Mouse (Mus musculus) embryonic facial prominence, embryonic 12.5 days (tissue): ENCODE measurements around the gene Cnot9. TPM values are rescaled to one million over a fixed set of nuclear protein-coding genes. Genes with fewer than 3 reads are reported as not detected.
"Not testable (repeated sequence)": the region's sequence is repeated elsewhere in the genome, so short reads cannot be mapped to it uniquely, and the experiment has no call there.

Experiments used
- ATAC-seq: fragments of 200-750 bp; cut with Nextera tagmentation; 2 replicates; pipeline ENCODE4 v1.8.0; 2017; ENCODE audit not compliant: insufficient number of reproducible peaks, insufficient read depth, low FRiP score, low TSS enrichment
- H3K27ac ChIP-seq: fragments of 300-500 bp; sonication (generic); 2 replicates; pipeline ENCODE4 v1.5.1; 2016; ENCODE audit warnings: mild to moderate bottlenecking
- H3K27me3 ChIP-seq: fragments of 300-500 bp; sonication (generic); 2 replicates; pipeline ENCODE4 v1.6.1; 2016; ENCODE audit warnings: mild to moderate bottlenecking, moderate library complexity
- H3K36me3 ChIP-seq: fragments of 300-500 bp; sonication (generic); 2 replicates; pipeline ENCODE4 v1.6.1; 2016; ENCODE audit warnings: mild to moderate bottlenecking
- H3K4me1 ChIP-seq: fragments of 300-500 bp; sonication (generic); 2 replicates; pipeline ENCODE4 v1.6.1; 2016
- H3K4me2 ChIP-seq: fragments of 300-500 bp; sonication (generic); replicated peaks from 2 replicates; pipeline ENCODE4 v1.6.1; 2016; ENCODE audit warnings: mild to moderate bottlenecking, moderate library complexity
- H3K4me3 ChIP-seq: fragments of 300-500 bp; sonication (generic); 2 replicates; pipeline ENCODE4 v1.5.1; 2016; ENCODE audit warnings: mild to moderate bottlenecking
- H3K9ac ChIP-seq: fragments of 300-500 bp; sonication (generic); 2 replicates; pipeline ENCODE4 v1.6.1; 2016; ENCODE audit warnings: mild to moderate bottlenecking, moderate library complexity
- H3K9me3 ChIP-seq: fragments of 300-500 bp; sonication (generic); 2 replicates; pipeline ENCODE4 v1.6.1; 2016; ENCODE audit warnings: mild to moderate bottlenecking, moderate library complexity
- WGBS: fragments of 180-500 bp; shearing (Covaris S2); methylation state at CpG from one replicate; pipeline ENCODE4 v1.1.7; 2016; 5-methylcytosine and 5-hydroxymethylcytosine counted together
- polyA plus RNA-seq: library from polyadenylated mRNA; unstranded; fragments of >200 nt; fragmentation: Nextera tagmentation; extraction: Ambion mirVana; gene quantifications from 2 replicates; pipeline ENCODE4 v1.2.1, GENCODE M21; 2016

The Cnot9 gene
- polyA plus RNA-seq: 70.1 and 71.5 TPM in 2 replicates

DNA sequence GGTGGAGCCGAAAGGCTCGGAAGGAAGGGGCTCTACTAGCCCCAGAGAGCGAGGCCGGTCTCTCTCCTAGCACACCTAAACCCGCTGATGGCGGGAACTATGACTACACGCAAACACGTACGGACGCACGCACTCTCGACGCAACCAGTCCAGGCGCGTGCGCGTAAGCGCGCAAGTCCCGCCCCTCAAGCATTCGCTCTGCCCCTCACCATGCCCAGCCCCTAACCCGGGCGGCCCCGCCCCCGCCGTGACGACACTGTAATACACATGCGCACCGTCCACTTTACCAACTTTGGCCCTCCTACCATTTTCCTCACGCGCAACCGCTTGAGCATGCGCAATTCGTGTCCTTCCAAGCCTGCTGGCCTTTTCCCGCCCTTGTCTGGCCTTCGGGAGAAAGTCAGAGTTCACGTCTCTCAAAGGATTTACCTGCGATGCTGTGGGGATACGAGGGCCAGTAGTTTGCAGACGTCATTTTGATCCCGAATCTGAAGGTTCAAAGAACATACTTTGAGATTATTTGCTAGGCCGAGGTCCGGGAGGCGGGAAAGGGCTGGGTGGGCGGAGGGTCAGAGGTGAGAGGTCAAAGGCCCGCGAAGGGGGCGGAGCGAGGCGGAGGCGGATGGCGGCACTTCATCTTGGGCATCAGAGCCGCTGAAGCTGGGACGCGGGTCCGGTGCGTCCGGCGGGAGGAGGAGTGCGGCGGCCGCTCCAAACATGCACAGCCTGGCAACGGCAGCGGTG is at the start of gene Cnot9:
Cnot9 (plus strand) TSS at position 338 of the 744 bp plus-strand sequence.
- ATAC-seq: peak; percentile 99
- Histone ChIP-seq H3K4me3 (peak within 1 kb of the TSS; percentile 76), H3K27me3 (no peaks in the 10 kb centered on the region), H3K9ac (peak within 1 kb of the TSS; percentile 96), H3K4me2 (peak within 1 kb of the TSS; percentile 78), H3K36me3 (no peaks in the 10 kb centered on the region), H3K9me3 (no peaks in the 10 kb centered on the region), H3K27ac (peak within 1 kb of the TSS; percentile 91), H3K4me1 (peaks cover 25% of the 10 kb centered on the region)
- under 1% methylated on average over 62 of the region's 64 CpGs for WGBS

DNA sequence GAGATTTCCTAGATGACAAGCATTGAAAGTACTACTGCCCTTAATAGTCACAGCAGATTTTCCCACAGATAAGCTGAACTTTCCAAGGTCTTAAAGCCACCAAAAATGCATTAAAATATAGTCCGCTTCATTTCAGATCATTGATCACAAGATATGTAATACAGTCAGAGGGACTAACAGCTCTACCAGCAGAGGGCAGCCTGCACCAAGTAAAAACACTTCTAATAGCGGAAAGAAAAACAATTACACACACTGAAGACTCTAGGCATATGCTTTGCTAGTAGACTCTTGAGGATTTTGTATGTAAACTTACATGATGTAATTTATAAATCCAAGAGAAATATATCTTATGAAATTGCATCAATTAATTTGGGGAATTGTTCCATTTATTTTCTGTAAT is 45.6 kb upstream of the Cnot9 start:
- Histone ChIP-seq H3K4me2 (no peak overlapping the region), H3K9ac (no peak overlapping the region), H3K4me3 (no peak overlapping the region), H3K36me3 (peaks cover 44% of the 10 kb centered on the region), H3K27ac (no peak overlapping the region), H3K4me1 (no peaks in the 10 kb centered on the region), H3K27me3 (no peaks in the 10 kb centered on the region), H3K9me3 (no peaks in the 10 kb centered on the region)
- ATAC-seq: no peak
- WGBS: 64% methylated on average over 2 of the region's 2 CpGs

DNA sequence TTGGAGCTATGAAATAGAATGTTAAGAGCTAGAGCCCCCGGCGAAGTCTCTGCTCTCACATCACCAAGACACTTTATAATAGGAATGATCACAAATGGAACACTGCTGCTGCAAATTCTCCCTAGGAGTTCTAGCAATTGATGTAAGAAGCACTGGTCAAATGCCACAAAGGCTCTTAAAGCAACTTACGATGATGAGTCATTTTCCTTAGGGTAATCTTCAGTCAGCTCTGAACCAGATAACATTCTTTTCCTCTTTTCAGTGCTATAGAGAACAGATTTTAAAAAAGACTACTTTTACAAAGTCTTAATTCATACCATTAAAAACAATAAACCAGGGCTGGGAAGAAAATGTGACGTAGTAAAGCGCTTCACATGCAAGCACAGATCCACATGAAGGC is 20.1 kb upstream of the Cnot9 start:
- Histone ChIP-seq H3K4me1 (no peaks in the 10 kb centered on the region), H3K4me2 (no peak overlapping the region), H3K36me3 (peaks cover 68% of the 10 kb centered on the region), H3K4me3 (no peak overlapping the region), H3K9me3 (no peaks in the 10 kb centered on the region), H3K27me3 (no peaks in the 10 kb centered on the region), H3K27ac (no peak overlapping the region), H3K9ac (no peak overlapping the region)
- no peak for ATAC-seq
- 95% methylated on average over 5 of the region's 5 CpGs for WGBS

DNA sequence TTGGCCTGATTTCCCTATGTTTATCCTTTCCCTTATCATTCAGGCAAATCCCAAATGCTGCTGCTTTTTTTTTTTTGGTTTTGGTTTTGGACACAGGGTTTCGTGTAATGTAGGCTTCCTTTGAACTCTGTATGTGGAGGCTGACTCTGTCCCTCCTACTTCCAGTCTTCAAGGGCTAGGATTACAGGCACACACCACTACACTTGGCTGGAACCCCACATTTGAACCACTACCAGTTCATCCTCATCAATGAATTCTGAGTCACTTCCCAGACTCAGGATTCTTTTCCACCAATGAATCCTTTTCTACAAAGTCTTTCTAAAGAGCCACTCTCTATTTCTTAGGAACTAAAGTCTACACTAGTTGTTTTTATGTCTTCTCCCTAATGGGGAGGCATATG is 4.8 kb upstream of the Cnot9 start:
- Histone ChIP-seq H3K4me3 (no peak overlapping the region), H3K9me3 (no peaks in the 10 kb centered on the region), H3K4me1 (peaks cover 7% of the 10 kb centered on the region), H3K27ac (no peak overlapping the region), H3K4me2 (no peak overlapping the region), H3K9ac (no peak overlapping the region), H3K27me3 (no peaks in the 10 kb centered on the region), H3K36me3 (0 out of 2 replicates have a peak, but pooled peaks cover 2% of the 10 kb centered on the region)
- ATAC-seq: no peak
- 78% methylated on average over 1 of the region's 1 CpGs for WGBS

DNA sequence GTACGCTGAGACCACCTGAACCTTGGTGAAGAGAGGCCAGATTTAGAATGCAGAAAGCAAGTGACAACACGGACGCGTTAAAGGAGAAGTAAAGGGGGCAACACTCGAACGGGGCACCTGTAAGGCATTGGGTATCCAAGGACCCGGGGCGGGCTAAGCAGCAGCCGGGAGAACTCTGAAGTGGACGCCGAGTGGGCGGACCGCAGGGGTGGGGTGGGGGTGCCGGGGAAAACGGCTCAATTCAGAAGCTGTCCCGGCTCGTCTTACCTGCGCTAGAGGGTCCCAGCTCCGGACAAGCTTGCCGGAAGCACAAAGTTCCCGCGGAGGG is 501 bp upstream of the Cnot9 start:
- Histone ChIP-seq H3K9ac (peak overlapping the region; percentile 96), H3K4me3 (peak overlapping the region; percentile 76), H3K27ac (peak overlapping the region; percentile 91), H3K9me3 (no peaks in the 10 kb centered on the region), H3K27me3 (no peaks in the 10 kb centered on the region), H3K36me3 (no peaks in the 10 kb centered on the region), H3K4me2 (peak overlapping the region; percentile 78), H3K4me1 (peaks cover 25% of the 10 kb centered on the region)
- whole genome bisulfite sequencing: under 1% methylated on average over 22 of the region's 22 CpGs
- ATAC-seq: no peak

DNA sequence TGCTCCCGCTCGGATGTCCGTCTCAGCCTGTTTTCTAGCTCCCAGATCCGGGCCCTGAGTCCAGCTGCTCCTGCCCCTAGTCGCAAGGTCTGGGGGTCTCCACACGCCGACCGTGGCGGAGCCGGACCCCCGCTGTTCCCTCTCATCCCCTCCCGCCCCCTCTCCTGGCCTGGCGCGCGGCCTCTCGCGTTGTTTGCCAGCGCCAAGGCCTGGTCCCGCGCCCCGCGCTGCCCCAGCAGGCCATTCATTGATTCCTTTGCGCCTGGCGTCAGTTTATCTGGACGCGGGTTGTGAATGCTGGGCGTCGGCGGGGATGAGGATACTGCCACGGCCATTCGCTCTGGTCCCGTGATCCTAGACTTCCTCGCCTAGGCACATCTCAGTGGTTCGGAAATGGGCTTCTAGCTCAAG is 618 bp downstream of the Cnot9 start:
- peak overlapping the region; percentile 91 for H3K27ac ChIP-seq
- under 1% methylated on average over 34 of the region's 34 CpGs for WGBS
- ATAC-seq: peak; percentile 25; the same call in 1 of the 2 replicates
- peak overlapping the region; percentile 96 for H3K9ac ChIP-seq
- peak overlapping the region; percentile 78 for H3K4me2 ChIP-seq
- H3K36me3 ChIP-seq: no peaks in the 10 kb centered on the region
- no peaks in the 10 kb centered on the region for H3K27me3 ChIP-seq
- H3K4me1 ChIP-seq: peaks cover 25% of the 10 kb centered on the region
- H3K9me3 ChIP-seq: no peaks in the 10 kb centered on the region
- H3K4me3 ChIP-seq: peak overlapping the region; percentile 76

DNA sequence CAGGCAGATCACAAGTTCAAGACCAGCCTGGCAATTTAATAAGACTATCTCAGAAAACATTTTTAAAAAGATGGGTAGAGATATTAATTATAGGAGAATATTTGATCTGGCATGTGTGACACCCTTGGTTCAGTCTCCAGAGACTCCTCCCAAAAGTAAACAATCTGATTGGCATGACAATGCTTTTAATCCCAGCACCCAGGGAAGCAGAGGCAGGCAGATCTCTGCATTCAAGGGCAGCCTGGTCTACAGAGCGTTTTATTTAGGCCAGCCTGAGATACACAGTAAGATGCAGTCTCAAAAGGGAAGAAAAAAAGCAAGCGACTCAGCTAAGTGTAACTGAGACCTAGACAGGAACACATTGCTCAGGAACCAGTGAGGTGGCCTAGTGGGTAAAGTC is 1.9 kb downstream of the Cnot9 start:
- Histone ChIP-seq H3K36me3 (0 out of 2 replicates have a peak, but pooled peaks cover 8% of the 10 kb centered on the region), H3K4me2 (peak overlapping the region; percentile 78), H3K27me3 (no peaks in the 10 kb centered on the region), H3K9ac (no peak overlapping the region), H3K4me1 (peaks cover 25% of the 10 kb centered on the region), H3K27ac (no peak overlapping the region), H3K9me3 (no peaks in the 10 kb centered on the region), H3K4me3 (no peak overlapping the region)
- no peak for ATAC-seq
- 92% methylated on average over 2 of the region's 2 CpGs for WGBS

DNA sequence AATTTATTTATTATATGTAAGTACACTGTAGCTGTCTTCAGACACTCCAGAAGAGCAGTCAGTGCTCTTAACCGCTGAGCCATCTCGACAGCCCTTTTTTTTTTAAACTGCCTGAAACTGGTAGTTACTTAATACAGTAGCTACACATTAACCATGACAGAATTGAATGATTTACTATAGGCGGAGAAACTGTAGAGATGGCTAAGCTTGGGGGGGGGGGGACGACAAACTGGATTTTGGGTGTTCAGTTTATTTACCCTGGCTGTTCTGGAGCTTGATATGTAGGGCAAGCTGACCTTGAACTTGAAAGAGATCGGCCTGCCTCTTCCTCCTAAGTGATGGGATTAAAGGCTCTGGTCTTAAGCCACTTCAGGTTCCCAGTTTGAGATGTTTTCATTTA is 5.4 kb downstream of the Cnot9 start:
- Histone ChIP-seq H3K36me3 (peaks cover 19% of the 10 kb centered on the region; the same call in 1 of the 2 replicates), H3K4me2 (no peak overlapping the region), H3K9me3 (no peaks in the 10 kb centered on the region), H3K27me3 (no peaks in the 10 kb centered on the region), H3K4me3 (no peak overlapping the region), H3K27ac (no peak overlapping the region), H3K9ac (no peak overlapping the region), H3K4me1 (peaks cover 19% of the 10 kb centered on the region)
- ATAC-seq: no peak
- 96% methylated on average over 5 of the region's 5 CpGs for WGBS

DNA sequence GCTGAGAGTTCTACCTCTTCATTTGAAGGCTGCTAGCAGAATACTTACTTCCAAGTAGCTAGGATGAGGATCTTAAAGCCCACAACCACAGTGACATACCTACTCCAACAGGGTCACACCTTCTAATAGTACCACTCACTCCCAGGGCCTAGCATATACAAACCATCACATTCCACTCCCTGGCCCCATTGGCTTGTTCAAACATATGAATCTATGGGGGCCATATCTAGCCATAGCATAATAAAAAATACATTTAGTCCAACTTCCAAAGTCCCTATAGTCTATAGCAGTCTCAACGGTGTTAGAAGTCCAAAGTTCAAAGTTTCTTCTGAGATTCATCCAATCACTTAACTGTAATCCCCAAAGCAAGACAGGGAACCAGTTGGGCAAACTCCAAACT is 7.1 kb downstream of the Cnot9 start:
- H3K36me3 ChIP-seq: peaks cover 19% of the 10 kb centered on the region; the same call in 1 of the 2 replicates
- H3K9ac ChIP-seq, H3K4me2 ChIP-seq, H3K9me3 ChIP-seq, H3K4me1 ChIP-seq, ATAC-seq, H3K27me3 ChIP-seq, H3K4me3 ChIP-seq, H3K27ac ChIP-seq: not testable (repeated sequence)
- 97% methylated on average over 1 of the region's 1 CpGs for WGBS

DNA sequence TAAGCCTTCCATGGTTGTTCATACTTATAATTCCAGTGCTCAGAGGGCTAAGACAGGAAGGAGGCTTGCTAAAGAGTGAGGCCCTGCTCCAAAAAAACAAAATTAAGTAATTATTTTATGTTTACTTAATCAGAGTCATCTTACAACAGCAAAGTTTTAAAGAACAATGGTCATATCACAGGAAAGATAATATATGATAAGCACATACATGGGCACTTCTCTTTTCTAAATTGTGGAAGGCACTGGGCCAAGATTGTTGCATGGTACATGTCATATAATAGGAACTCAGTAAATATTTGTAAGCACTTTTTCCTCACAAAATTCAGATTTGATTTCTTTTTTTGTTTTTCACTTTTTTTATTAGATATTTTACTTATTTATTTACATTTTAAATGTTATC is 14.0 kb downstream of the Cnot9 start:
- Histone ChIP-seq H3K9me3 (no peaks in the 10 kb centered on the region), H3K4me1 (no peaks in the 10 kb centered on the region), H3K4me3 (no peak overlapping the region), H3K27me3 (no peaks in the 10 kb centered on the region), H3K4me2 (no peak overlapping the region), H3K9ac (no peak overlapping the region), H3K36me3 (peaks cover 47% of the 10 kb centered on the region), H3K27ac (no peak overlapping the region)
- no peak for ATAC-seq

DNA sequence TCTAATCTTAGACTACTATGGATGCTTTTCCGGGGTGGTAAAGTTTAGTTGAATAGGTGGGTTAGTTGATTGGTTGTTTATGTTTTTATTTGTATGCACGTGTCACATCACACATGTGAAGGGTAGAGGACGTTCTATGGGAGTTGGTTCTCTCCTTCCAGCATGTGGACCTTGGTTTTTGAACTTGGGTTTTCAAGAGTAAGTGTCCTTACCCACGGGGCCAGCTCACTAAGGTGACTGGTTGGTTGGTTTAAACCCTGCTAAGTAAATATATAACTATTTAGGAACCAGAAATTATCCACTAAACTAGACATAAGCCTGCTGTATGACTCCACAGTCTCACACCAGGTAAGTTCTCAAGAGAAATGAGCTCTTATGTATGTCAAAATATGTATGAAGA is 18.9 kb downstream of the Cnot9 start:
- peaks cover 82% of the 10 kb centered on the region for H3K36me3 ChIP-seq
- 88% methylated on average over 4 of the region's 4 CpGs for WGBS

DNA sequence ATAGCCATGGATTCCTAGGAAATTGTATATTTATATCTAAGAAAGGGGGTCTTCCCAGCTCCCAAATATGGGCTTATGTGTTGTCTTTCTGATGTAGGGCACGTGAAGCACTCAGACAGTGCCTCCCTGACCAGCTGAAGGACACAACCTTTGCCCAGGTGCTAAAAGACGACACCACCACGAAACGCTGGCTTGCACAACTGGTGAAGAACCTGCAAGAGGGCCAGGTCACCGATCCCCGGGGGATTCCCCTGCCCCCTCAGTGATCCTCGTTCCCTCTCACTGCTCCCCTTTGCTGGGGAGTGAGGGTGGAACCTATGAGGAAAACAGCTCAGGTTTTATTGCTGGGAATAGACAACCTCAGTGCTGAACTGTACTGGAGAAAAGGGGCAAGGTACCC is 22.7 kb downstream of the Cnot9 start:
- no peak overlapping the region for H3K27ac ChIP-seq

More for the DNA sequence above, 18.9 kb downstream of the Cnot9 start:
- H3K4me3 ChIP-seq: no peak overlapping the region
- H3K27me3 ChIP-seq: no peaks in the 10 kb centered on the region
- H3K4me1 ChIP-seq: no peaks in the 10 kb centered on the region
- no peak overlapping the region for H3K9ac ChIP-seq
- H3K4me2 ChIP-seq: no peak overlapping the region
- H3K9me3 ChIP-seq: no peaks in the 10 kb centered on the region
- no peak overlapping the region for H3K27ac ChIP-seq
- no peak for ATAC-seq

More for the DNA sequence above, 22.7 kb downstream of the Cnot9 start:
- no peak overlapping the region for H3K4me3 ChIP-seq
- WGBS: 86% methylated on average over 7 of the region's 7 CpGs
- no peak overlapping the region for H3K4me2 ChIP-seq
- H3K36me3 ChIP-seq: peaks cover 91% of the 10 kb centered on the region
- no peak for ATAC-seq
- H3K9ac ChIP-seq: no peak overlapping the region
- H3K4me1 ChIP-seq: no peaks in the 10 kb centered on the region
- no peaks in the 10 kb centered on the region for H3K9me3 ChIP-seq
- no peaks in the 10 kb centered on the region for H3K27me3 ChIP-seq
